Mouse (Mus musculus): ENCODE data around the gene Erp27. TPM values are rescaled to one million over a fixed set of nuclear protein-coding genes. Genes with fewer than 3 reads are reported as not detected.
A peak's percentile ranks its signal among the peaks of the same experiment; 100 is the strongest.

The Erp27 gene
- total and polyA plus RNA-seq, 2 experiments from 2014 or later, result not detected

DNA sequence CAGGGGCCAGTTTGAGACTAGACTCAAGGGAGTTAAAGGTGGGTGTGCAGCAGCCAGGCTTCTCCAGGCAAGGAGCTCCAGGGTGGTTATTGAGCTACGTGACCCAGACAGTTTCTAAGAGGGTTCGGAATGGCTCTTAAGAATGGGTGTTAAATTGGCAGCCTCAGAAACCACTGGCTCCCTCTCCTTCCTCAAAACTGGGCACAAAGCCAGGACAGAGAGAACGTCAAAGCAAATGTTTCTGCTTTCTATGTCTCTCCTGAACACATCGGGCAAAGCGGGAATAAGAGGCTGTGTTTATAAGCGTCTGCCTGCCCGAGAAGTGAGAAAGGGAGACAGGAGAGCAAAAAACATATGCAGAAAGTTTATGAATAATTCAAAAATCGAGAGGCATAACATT lies 47.4 kb downstream of the Erp27 start:
- no peak overlapping the region for H3K27ac ChIP-seq
- 0 out of 2 replicates have a peak overlapping the region, but pooled peaks have one; percentile 5 for H3K4me2 ChIP-seq (ENCODE audit: low read depth, low read length)
- DNase-seq (ENCODE audit: low spot score) (peak; percentile 42), ATAC-seq (no peak)
- no peak for TF ChIP-seq CTCF (IDR thresholded peaks at IDR 0.05; ENCODE audit: low read depth)
- no peaks in the 10 kb centered on the region for H3K27me3 ChIP-seq (ENCODE audit: insufficient read depth, low read length)
- H3K9ac ChIP-seq (replicated peaks; ENCODE audit: low read length), result no peak overlapping the region
- no peaks in the 10 kb centered on the region for H3K9me3 ChIP-seq (ENCODE audit: low read length)
- 29% methylated on average over 8 of the region's 8 CpGs for WGBS
- no peak overlapping the region for H3K4me3 ChIP-seq (ENCODE audit: low read length)
- no peaks in the 10 kb centered on the region for H3K4me1 ChIP-seq (ENCODE audit: insufficient read depth, low read length)
- no peaks in the 10 kb centered on the region for H3K36me3 ChIP-seq (ENCODE audit: insufficient read depth, low read length)

DNA sequence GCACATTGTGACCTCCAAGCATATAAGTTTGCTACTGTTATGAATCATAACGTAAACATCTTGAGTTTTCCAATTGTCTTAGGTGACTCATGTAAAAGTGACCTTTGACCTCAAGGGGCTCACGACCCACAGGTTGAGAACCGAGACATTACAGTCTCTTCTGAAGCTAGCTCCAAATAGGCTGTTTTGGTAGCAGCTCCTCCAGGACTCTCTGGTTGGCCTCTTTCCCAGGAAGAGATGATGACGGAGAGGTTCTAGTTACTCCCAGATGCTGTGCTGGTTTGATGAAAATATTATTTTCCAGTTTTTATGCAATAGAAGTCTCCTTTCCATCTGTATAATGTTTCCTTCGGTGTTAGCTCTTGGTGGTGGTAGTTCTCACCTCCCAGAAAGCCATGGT lies 53.1 kb downstream of the Erp27 start:
- ATAC-seq (no peak), DNase-seq (ENCODE audit: low spot score) (no peak)
- H3K4me1 ChIP-seq (ENCODE audit: insufficient read depth, low read length), result no peaks in the 10 kb centered on the region
- H3K27me3 ChIP-seq (ENCODE audit: insufficient read depth, low read length), result no peaks in the 10 kb centered on the region
- no peak overlapping the region for H3K4me3 ChIP-seq (ENCODE audit: low read length)
- 75% methylated on average over 5 of the region's 5 CpGs for WGBS
- no peaks in the 10 kb centered on the region for H3K36me3 ChIP-seq (ENCODE audit: insufficient read depth, low read length)
- H3K27ac ChIP-seq, result no peak overlapping the region
- no peaks in the 10 kb centered on the region for H3K9me3 ChIP-seq (ENCODE audit: low read length)
- no peak for TF ChIP-seq CTCF (IDR thresholded peaks at IDR 0.05; ENCODE audit: low read depth)
- H3K4me2 ChIP-seq (ENCODE audit: low read depth, low read length), result no peak overlapping the region
- H3K9ac ChIP-seq (replicated peaks; ENCODE audit: low read length), result no peak overlapping the region

DNA sequence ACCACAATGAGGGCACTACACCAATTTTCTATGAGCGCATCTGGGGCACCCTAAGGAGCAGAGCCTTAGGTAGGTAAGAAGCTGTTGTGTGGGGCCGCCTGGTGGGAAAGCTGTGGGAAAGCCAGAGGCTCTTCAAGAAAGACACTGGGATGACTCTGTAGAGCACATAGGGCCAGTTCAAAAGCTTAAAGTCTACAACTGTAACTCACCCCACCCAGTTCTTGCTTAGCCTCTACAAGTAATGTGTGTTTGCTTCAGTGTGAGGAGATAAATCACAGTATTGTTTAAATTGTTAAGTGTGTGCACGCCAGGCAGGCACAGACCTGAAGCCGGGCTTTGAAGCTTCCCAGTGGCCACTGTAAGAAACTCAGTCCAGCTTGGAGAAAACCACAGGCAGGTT lies 55.8 kb downstream of the Erp27 start:
- no peaks in the 10 kb centered on the region for H3K27me3 ChIP-seq (ENCODE audit: insufficient read depth, low read length)
- no peaks in the 10 kb centered on the region for H3K4me1 ChIP-seq (ENCODE audit: insufficient read depth, low read length)
- 79% methylated on average over 4 of the region's 4 CpGs for WGBS
- H3K4me3 ChIP-seq (ENCODE audit: low read length), result no peak overlapping the region
- no peak for TF ChIP-seq CTCF (IDR thresholded peaks at IDR 0.05; ENCODE audit: low read depth)
- DNase-seq (ENCODE audit: low spot score), result no peak
- no peak overlapping the region for H3K4me2 ChIP-seq (ENCODE audit: low read depth, low read length)
- no peaks in the 10 kb centered on the region for H3K9me3 ChIP-seq (ENCODE audit: low read length)
- H3K27ac ChIP-seq, result no peak overlapping the region
- H3K9ac ChIP-seq (replicated peaks; ENCODE audit: low read length), result no peak overlapping the region
- no peaks in the 10 kb centered on the region for H3K36me3 ChIP-seq (ENCODE audit: insufficient read depth, low read length)
- no peak for ATAC-seq

DNA sequence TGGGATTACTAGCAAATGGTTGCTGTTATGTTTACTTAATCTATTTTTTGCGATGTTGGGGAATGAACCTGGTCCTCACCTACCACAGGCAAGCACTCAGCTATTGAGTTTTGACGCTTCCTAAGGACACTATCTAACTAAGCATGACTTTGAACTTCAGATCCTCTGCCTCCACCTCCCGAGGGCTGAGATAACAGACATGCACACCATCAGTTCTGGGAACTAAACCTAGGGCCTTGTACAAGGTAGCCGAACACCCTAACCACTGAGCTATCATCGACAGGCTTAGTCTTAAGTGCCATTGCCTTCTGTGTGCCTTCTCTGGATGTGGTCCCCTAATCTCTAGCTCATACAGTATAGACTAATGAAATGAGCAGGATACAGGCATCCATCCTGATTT lies 56.6 kb downstream of the Erp27 start:
- Histone ChIP-seq H3K4me3 (ENCODE audit: low read length) (no peak overlapping the region), H3K4me1 (ENCODE audit: insufficient read depth, low read length) (no peaks in the 10 kb centered on the region), H3K27me3 (ENCODE audit: insufficient read depth, low read length) (no peaks in the 10 kb centered on the region), H3K9ac (replicated peaks; ENCODE audit: low read length) (no peak overlapping the region), H3K4me2 (ENCODE audit: low read depth, low read length) (no peak overlapping the region), H3K36me3 (ENCODE audit: insufficient read depth, low read length) (no peaks in the 10 kb centered on the region), H3K27ac (no peak overlapping the region), H3K9me3 (ENCODE audit: low read length) (no peaks in the 10 kb centered on the region)
- TF ChIP-seq CTCF (IDR thresholded peaks at IDR 0.05; ENCODE audit: low read depth), result no peak
- no peak for DNase-seq (ENCODE audit: low spot score)
- 93% methylated on average over 5 of the region's 5 CpGs for WGBS
- ATAC-seq, result no peak

DNA sequence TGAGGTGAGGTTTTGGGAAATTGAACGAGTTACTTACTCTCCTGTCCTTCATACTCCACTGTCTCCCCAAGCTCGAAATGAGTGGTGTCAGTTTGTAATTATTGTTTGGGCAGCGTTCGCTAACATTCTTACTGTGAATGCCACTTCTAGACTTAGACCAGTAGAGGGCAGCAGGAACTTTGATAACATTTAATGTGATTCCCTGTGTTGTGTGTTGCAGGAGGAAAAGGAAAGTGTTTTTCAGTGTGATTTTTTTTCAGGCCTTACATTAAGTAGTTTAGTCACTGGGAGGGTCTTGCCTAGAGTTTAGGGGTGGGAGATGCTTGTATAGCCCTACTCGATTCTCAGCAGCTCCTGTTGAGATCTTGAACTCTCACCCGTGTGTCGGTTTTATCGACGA lies 61.0 kb downstream of the Erp27 start:
- no peak overlapping the region for H3K4me3 ChIP-seq (ENCODE audit: low read length)
- H3K27me3 ChIP-seq (ENCODE audit: insufficient read depth, low read length), result no peaks in the 10 kb centered on the region
- H3K4me2 ChIP-seq (ENCODE audit: low read depth, low read length), result no peak overlapping the region
- ATAC-seq, result peak; percentile 58
- peak; percentile 89 for DNase-seq (ENCODE audit: low spot score)
- no peaks in the 10 kb centered on the region for H3K9me3 ChIP-seq (ENCODE audit: low read length)
- H3K27ac ChIP-seq, result no peak overlapping the region
- peak; percentile 92 for TF ChIP-seq CTCF (IDR thresholded peaks at IDR 0.05; ENCODE audit: low read depth)
- 42% methylated on average over 9 of the region's 9 CpGs for WGBS
- H3K9ac ChIP-seq (replicated peaks; ENCODE audit: low read length), result no peak overlapping the region
- H3K36me3 ChIP-seq (ENCODE audit: insufficient read depth, low read length), result no peaks in the 10 kb centered on the region
- no peaks in the 10 kb centered on the region for H3K4me1 ChIP-seq (ENCODE audit: insufficient read depth, low read length)

DNA sequence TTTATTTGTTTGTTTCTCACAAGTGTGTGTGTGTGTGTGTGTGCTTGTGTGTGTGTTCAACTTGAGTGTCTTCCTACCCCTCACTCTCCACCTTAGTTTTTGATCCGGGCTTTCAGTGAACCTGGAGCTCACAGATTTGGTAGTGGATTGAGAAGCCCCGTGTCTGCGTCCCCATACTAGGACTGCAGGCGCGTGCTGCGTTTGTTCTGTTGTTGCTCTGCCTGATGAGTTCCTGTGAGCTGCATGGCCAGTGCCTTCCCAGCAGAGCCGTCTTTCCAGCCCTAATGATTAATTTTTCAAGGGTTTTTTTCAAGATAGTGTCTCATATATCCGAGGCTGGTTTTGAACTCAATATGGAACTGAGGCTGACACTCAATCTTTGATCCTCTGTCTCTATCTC lies 63.6 kb downstream of the Erp27 start:
- Histone ChIP-seq H3K9ac (replicated peaks; ENCODE audit: low read length) (no peak overlapping the region), H3K36me3 (ENCODE audit: insufficient read depth, low read length) (no peaks in the 10 kb centered on the region), H3K9me3 (ENCODE audit: low read length) (no peaks in the 10 kb centered on the region), H3K4me3 (ENCODE audit: low read length) (no peak overlapping the region), H3K27ac (no peak overlapping the region), H3K4me1 (ENCODE audit: insufficient read depth, low read length) (no peaks in the 10 kb centered on the region), H3K27me3 (ENCODE audit: insufficient read depth, low read length) (no peaks in the 10 kb centered on the region), H3K4me2 (ENCODE audit: low read depth, low read length) (no peak overlapping the region)
- no peak for ATAC-seq
- TF ChIP-seq CTCF (IDR thresholded peaks at IDR 0.05; ENCODE audit: low read depth), result no peak
- 86% methylated on average over 8 of the region's 8 CpGs for WGBS
- DNase-seq (ENCODE audit: low spot score), result no peak

DNA sequence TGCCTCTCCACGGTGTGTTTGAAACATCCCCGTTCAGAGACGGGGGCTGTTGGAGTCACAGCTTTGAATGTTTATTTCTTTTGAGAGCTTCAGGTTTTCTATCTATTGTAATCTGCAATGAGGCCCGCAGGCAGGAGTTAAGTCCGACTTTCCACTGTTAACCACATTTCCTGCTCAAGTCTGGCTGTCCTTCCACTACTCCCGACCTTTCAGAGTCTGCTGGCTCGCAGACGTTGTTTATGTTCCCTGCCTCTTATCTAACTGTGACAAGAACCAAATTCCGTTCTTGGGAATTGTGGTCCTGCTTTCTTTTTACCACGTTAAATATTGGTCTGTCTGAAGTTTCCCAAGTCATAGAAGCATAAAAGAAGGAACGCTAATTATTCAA lies 64.1 kb downstream of the Erp27 start:
- Histone ChIP-seq H3K9me3 (ENCODE audit: low read length) (no peaks in the 10 kb centered on the region), H3K4me3 (ENCODE audit: low read length) (no peak overlapping the region), H3K27me3 (ENCODE audit: insufficient read depth, low read length) (no peaks in the 10 kb centered on the region), H3K9ac (replicated peaks; ENCODE audit: low read length) (no peak overlapping the region), H3K36me3 (ENCODE audit: insufficient read depth, low read length) (no peaks in the 10 kb centered on the region), H3K4me2 (ENCODE audit: low read depth, low read length) (no peak overlapping the region), H3K4me1 (ENCODE audit: insufficient read depth, low read length) (no peaks in the 10 kb centered on the region), H3K27ac (no peak overlapping the region)
- 71% methylated on average over 11 of the region's 11 CpGs for WGBS
- ATAC-seq (no peak), DNase-seq (ENCODE audit: low spot score) (no peak)
- no peak for TF ChIP-seq CTCF (IDR thresholded peaks at IDR 0.05; ENCODE audit: low read depth)

Other genes starting within 250 kb of the Erp27 start
- gene Gucy2c, start 140.4 kb downstream of the Erp27 start, total RNA-seq (2014; rRNA removed), result 0.50 and 0.52 TPM in 2 replicates
- 0.28 and 0.45 TPM in 2 replicates for gene Gucy2c, start 140.4 kb downstream of the Erp27 start, polyA plus RNA-seq (2015; fragmentation: Nextera tagmentation; extraction: Ambion mirVana)
- 80.5 and 164 TPM in 2 replicates for gene Hist4h4, start 117.8 kb downstream of the Erp27 start, total RNA-seq (2014; rRNA removed)
- 0.39 and 0.47 TPM in 2 replicates for gene Hist4h4, start 117.8 kb downstream of the Erp27 start, polyA plus RNA-seq (2015; fragmentation: Nextera tagmentation; extraction: Ambion mirVana)
- 36.8 and 42.0 TPM in 2 replicates for gene H2afj, start 113.9 kb downstream of the Erp27 start, total RNA-seq (2014; rRNA removed)
- 116 and 119 TPM in 2 replicates for gene H2afj, start 113.9 kb downstream of the Erp27 start, polyA plus RNA-seq (2015; fragmentation: Nextera tagmentation; extraction: Ambion mirVana)
- gene BC049715, start 94.6 kb downstream of the Erp27 start, total RNA-seq (2014; rRNA removed), result 0.50 and 1.2 TPM in 2 replicates
- 2.8 and 4.2 TPM in 2 replicates for gene BC049715, start 94.6 kb downstream of the Erp27 start, polyA plus RNA-seq (2015; fragmentation: Nextera tagmentation; extraction: Ambion mirVana)
- 37.1 and 39.4 TPM in 2 replicates for gene Wbp11, start 93.9 kb downstream of the Erp27 start, total RNA-seq (2014; rRNA removed)
- 78.1 and 81.2 TPM in 2 replicates for gene Wbp11, start 93.9 kb downstream of the Erp27 start, polyA plus RNA-seq (2015; fragmentation: Nextera tagmentation; extraction: Ambion mirVana)
- 1.8 TPM in 2 replicates for gene Smco3, start 86.7 kb downstream of the Erp27 start, total RNA-seq (2014; rRNA removed)
- 0.56 and 1.3 TPM in 2 replicates for gene Smco3, start 86.7 kb downstream of the Erp27 start, polyA plus RNA-seq (2015; fragmentation: Nextera tagmentation; extraction: Ambion mirVana)
- gene Art4, start 64.4 kb downstream of the Erp27 start, total RNA-seq (2014; rRNA removed), result 0.37 and 0.43 TPM in 2 replicates
- 0.25 and 0.34 TPM in 2 replicates for gene Art4, start 64.4 kb downstream of the Erp27 start, polyA plus RNA-seq (2015; fragmentation: Nextera tagmentation; extraction: Ambion mirVana)
- 23.6 and 34.6 TPM in 2 replicates for gene Mgp, start 46.4 kb downstream of the Erp27 start, total RNA-seq (2014; rRNA removed)
- 74.4 and 81.8 TPM in 2 replicates for gene Mgp, start 46.4 kb downstream of the Erp27 start, polyA plus RNA-seq (2015; fragmentation: Nextera tagmentation; extraction: Ambion mirVana)
- not detected in 2 replicates for gene Pde6h, start 1.7 kb upstream of the Erp27 start, total RNA-seq (2014; rRNA removed)
- 0.76 and 1.3 TPM in 2 replicates for gene Pde6h, start 1.7 kb upstream of the Erp27 start, polyA plus RNA-seq (2015; fragmentation: Nextera tagmentation; extraction: Ambion mirVana)
- gene Arhgdib, start 19.7 kb upstream of the Erp27 start, total RNA-seq (2014; rRNA removed), result 7.2 and 12.8 TPM in 2 replicates
- gene Arhgdib, start 19.7 kb upstream of the Erp27 start, polyA plus RNA-seq (2015; fragmentation: Nextera tagmentation; extraction: Ambion mirVana), result 17.3 and 18.8 TPM in 2 replicates
- 1.2 and 1.6 TPM in 2 replicates for gene Rerg, start 248.3 kb upstream of the Erp27 start, total RNA-seq (2014; rRNA removed)
- 7.3 and 7.6 TPM in 2 replicates for gene Rerg, start 248.3 kb upstream of the Erp27 start, polyA plus RNA-seq (2015; fragmentation: Nextera tagmentation; extraction: Ambion mirVana)

Data from hindbrain, postnatal 0 days (tissue).